Comparison of ENCODE assay signal across 9 mouse cellular contexts in the genomic region with DNA sequence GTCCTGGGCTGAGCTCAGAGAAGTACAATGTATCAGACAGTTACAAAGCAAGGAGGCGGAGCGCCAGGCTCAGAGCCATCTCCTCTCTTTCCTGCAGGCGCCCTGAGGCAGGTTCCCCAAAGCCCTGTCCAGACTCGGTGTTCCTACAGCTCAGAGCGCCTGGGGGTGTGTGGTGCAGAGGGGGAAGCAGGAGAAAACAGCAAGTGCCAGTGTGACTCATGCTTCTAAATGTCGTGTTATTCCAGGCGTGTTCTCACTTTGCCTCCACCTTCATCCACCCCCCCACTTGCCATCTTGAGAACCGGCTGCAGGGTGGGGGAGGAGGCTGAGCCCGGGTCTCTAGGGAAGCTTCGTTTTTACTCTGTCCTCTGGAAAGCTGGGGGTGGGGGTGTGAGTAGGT.
A peak's percentile ranks its signal among the peaks of the same experiment; 100 is the strongest.
DNase-seq lines count a peak whose midpoint lies in the region; ATAC-seq lines count a peak whose summit lies in the region.
"Had no signal": no experiment of that assay in that cellular context is flagged by ENCODE, and none has a peak within 500 bp of the region (broad histone marks: within the 10 kb centered on the region; RNA-seq: fewer than 3 reads in every experiment).

No protein-coding gene starts in this region.

- no peak overlapping the region for H3K27ac ChIP-seq in heart, embryonic 15.5 days
- H3K27ac ChIP-seq: liver, embryonic 15.5 days had no signal

- no peak for DNase-seq in heart, adult 8-10 months (ENCODE audit: low spot score)
- DNase-seq in CD4-positive helper T cell, adult 2 months (ENCODE audit: low read depth, low spot score) = peak; percentile 59
- peak; percentile 29 for DNase-seq in adrenal gland, postnatal 10 days
- DNase-seq in layer of hippocampus, adult 8-10 months (ENCODE audit: low spot score in 2 of 2) = peak; percentile 67 to 74
- DNase-seq in right cerebral cortex, postnatal 25 days = peak; percentile 82
- DNase-seq in gastrocnemius, postnatal 25 days = no peak
- no peak for DNase-seq in heart, adult 18-20 months

- 28% methylated on average over 10 of the region's 10 CpGs for WGBS in heart, embryonic 15.5 days

- peaks cover 9% of the 10 kb centered on the region for H3K4me1 ChIP-seq in heart, embryonic 15.5 days (replicated peaks)
- H3K4me1 ChIP-seq: liver, embryonic 15.5 days had no signal

- peaks cover 34% of the 10 kb centered on the region for H3K27me3 ChIP-seq in heart, embryonic 15.5 days
- H3K27me3 ChIP-seq: liver, embryonic 15.5 days had no signal

- no peak overlapping the region for H3K9ac ChIP-seq in heart, embryonic 15.5 days
- H3K9ac ChIP-seq: liver, embryonic 15.5 days had no signal

- H3K4me2 ChIP-seq in heart, embryonic 15.5 days = 0 out of 2 replicates have a peak overlapping the region, but pooled peaks have one; percentile 22
- H3K4me2 ChIP-seq: liver, embryonic 15.5 days had no signal

- ATAC-seq in heart, embryonic 15.5 days (replicated peaks; ENCODE audit: insufficient number of reproducible peaks, insufficient read depth, low FRiP score, low read depth) = no peak

- H3K4me3 ChIP-seq in heart, embryonic 15.5 days = no peak overlapping the region
- H3K4me3 ChIP-seq: liver, embryonic 15.5 days had no signal

- no peaks in the 10 kb centered on the region for H3K9me3 ChIP-seq in heart, embryonic 15.5 days (replicated peaks)
- H3K9me3 ChIP-seq: liver, embryonic 15.5 days had no signal

- no peaks in the 10 kb centered on the region for H3K36me3 ChIP-seq in heart, embryonic 15.5 days
- H3K36me3 ChIP-seq: liver, embryonic 15.5 days had no signal

Comparison
In these comparisons a context has a peak if more than half of its experiments do, and no peak if none do; other contexts are left out.
1. DNase-seq: peak in CD4-positive helper T cell, adult 2 months (single experiment), adrenal gland, postnatal 10 days (single experiment), layer of hippocampus, adult 8-10 months (2 of 2) and right cerebral cortex, postnatal 25 days (single experiment); none in heart, adult 8-10 months (single experiment), gastrocnemius, postnatal 25 days (single experiment) and heart, adult 18-20 months (0 of 2).